ENCODE assay signal across 14 mouse cellular contexts in the genomic region with DNA sequence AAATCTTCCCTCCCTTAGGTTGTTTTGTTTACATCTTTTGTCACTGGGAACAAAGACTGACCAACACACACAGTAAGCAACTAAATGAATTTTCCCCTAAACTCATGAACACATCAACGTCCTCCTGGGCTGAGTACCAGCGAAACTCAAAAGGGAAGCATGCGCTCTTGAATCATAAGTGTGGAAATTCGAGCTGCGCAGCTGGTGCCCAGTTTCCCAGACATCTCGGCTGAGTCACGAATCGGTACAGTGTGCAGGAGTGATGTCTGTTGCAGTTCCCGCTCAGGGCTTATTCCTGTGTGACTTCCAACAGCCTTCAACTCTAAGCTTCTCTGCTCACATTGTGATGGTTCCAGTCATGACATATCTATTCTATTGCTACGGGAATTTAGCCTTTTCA.
A peak's percentile ranks its signal among the peaks of the same experiment; 100 is the strongest.
DNase-seq lines count a peak whose midpoint lies in the region; ATAC-seq and TF ChIP-seq lines count a peak whose summit lies in the region.
"Had no signal": no experiment of that assay in that cellular context is flagged by ENCODE, and none has a peak within 500 bp of the region (broad histone marks: within the 10 kb centered on the region; RNA-seq: fewer than 3 reads in every experiment).

No protein-coding gene starts in this region.

- H3K4me3 ChIP-seq in thymus, adult 2 months (ENCODE audit: control insufficient read depth, insufficient read depth, low read length), result no peak overlapping the region
- no peak overlapping the region for H3K4me3 ChIP-seq in hindbrain, embryonic 11.5 days (ENCODE audit: low read depth, low read length)
- no peak overlapping the region for H3K4me3 ChIP-seq in hindbrain, embryonic 14.5 days (replicated peaks; ENCODE audit: low read length)
- H3K4me3 ChIP-seq in forebrain, postnatal 0 days (ENCODE audit: low read depth, low read length), result no peak overlapping the region
- H3K4me3 ChIP-seq: embryonic facial prominence, embryonic 15.5 days; heart, embryonic 13.5 days; midbrain, embryonic 15.5 days had no signal

- no peaks in the 10 kb centered on the region for H3K4me1 ChIP-seq in thymus, adult 2 months (replicated peaks; ENCODE audit: control insufficient read depth, insufficient read depth, low read length)
- no peaks in the 10 kb centered on the region for H3K4me1 ChIP-seq in hindbrain, embryonic 11.5 days (replicated peaks; ENCODE audit: control insufficient read depth, insufficient read depth, low read length)
- H3K4me1 ChIP-seq in hindbrain, embryonic 14.5 days (replicated peaks; ENCODE audit: control insufficient read depth, insufficient read depth, low read length), result no peaks in the 10 kb centered on the region
- H3K4me1 ChIP-seq in forebrain, postnatal 0 days (ENCODE audit: insufficient read depth), result no peaks in the 10 kb centered on the region
- H3K4me1 ChIP-seq: heart, embryonic 13.5 days; midbrain, embryonic 15.5 days had no signal

- DNase-seq in 3134 (ENCODE audit: extremely low read depth, insufficient read length, low spot score) (peak; percentile 46), NIH3T3 (ENCODE audit: low read depth) (peak; percentile 89)
- DNase-seq in gastrocnemius, postnatal 10 days, result peak; percentile 25
- peak; percentile 31 to 77 for DNase-seq in left cerebral cortex, adult 9 months (ENCODE audit: low spot score in 2 of 2)
- DNase-seq in thymus, adult 2 months, result no peak
- DNase-seq in hindbrain, embryonic 11.5 days (ENCODE audit: low spot score), result no peak
- no peak for DNase-seq in hindbrain, embryonic 14.5 days (ENCODE audit: low spot score)
- no peak for DNase-seq in forebrain, postnatal 0 days
- DNase-seq: cerebellum, adult 9-11 months; kidney, postnatal 36 days had no signal

- no peak overlapping the region for H3K9ac ChIP-seq in hindbrain, embryonic 11.5 days (ENCODE audit: low read depth, low read length)
- no peak overlapping the region for H3K9ac ChIP-seq in hindbrain, embryonic 14.5 days
- no peak overlapping the region for H3K9ac ChIP-seq in forebrain, postnatal 0 days
- H3K9ac ChIP-seq: embryonic facial prominence, embryonic 15.5 days; heart, embryonic 13.5 days; midbrain, embryonic 15.5 days had no signal

- H3K4me2 ChIP-seq in hindbrain, embryonic 11.5 days (replicated peaks; ENCODE audit: low read depth, low read length), result no peak overlapping the region
- no peak overlapping the region for H3K4me2 ChIP-seq in hindbrain, embryonic 14.5 days (replicated peaks)
- no peak overlapping the region for H3K4me2 ChIP-seq in forebrain, postnatal 0 days (ENCODE audit: low read depth)
- H3K4me2 ChIP-seq: embryonic facial prominence, embryonic 15.5 days; heart, embryonic 13.5 days; midbrain, embryonic 15.5 days had no signal

- no peak for TF ChIP-seq CTCF in thymus, adult 2 months (IDR thresholded peaks at IDR 0.05; ENCODE audit: borderline replicate concordance, control insufficient read depth, extremely low read depth, insufficient read depth, low read length, poor library complexity)
- TF ChIP-seq CTCF in forebrain, postnatal 0 days (IDR thresholded peaks at IDR 0.05; ENCODE audit: low read depth), result no peak

- 89% methylated on average over 10 of the region's 10 CpGs for WGBS in thymus, adult 2 months
- 75% methylated on average over 10 of the region's 10 CpGs for WGBS in hindbrain, embryonic 11.5 days
- 79% methylated on average over 10 of the region's 10 CpGs for WGBS in hindbrain, embryonic 14.5 days
- 59% methylated on average over 10 of the region's 10 CpGs for WGBS in forebrain, postnatal 0 days

- no peak overlapping the region for H3K27ac ChIP-seq in thymus, adult 2 months (ENCODE audit: control insufficient read depth, insufficient read depth, low read length)
- no peak overlapping the region for H3K27ac ChIP-seq in hindbrain, embryonic 11.5 days (ENCODE audit: low read depth, low read length)
- H3K27ac ChIP-seq in hindbrain, embryonic 14.5 days, result no peak overlapping the region
- H3K27ac ChIP-seq in forebrain, postnatal 0 days (ENCODE audit: low read depth, low read length), result no peak overlapping the region
- H3K27ac ChIP-seq: embryonic facial prominence, embryonic 15.5 days; heart, embryonic 13.5 days; macrophage; midbrain, embryonic 15.5 days had no signal

- no peaks in the 10 kb centered on the region for H3K27me3 ChIP-seq in thymus, adult 2 months (ENCODE audit: control insufficient read depth, insufficient read depth, low read length)
- no peaks in the 10 kb centered on the region for H3K27me3 ChIP-seq in hindbrain, embryonic 11.5 days (ENCODE audit: control insufficient read depth, insufficient read depth, low read length)
- no peaks in the 10 kb centered on the region for H3K27me3 ChIP-seq in hindbrain, embryonic 14.5 days (ENCODE audit: control insufficient read depth, insufficient read depth, low read length)
- no peaks in the 10 kb centered on the region for H3K27me3 ChIP-seq in forebrain, postnatal 0 days (ENCODE audit: insufficient read depth, low read length)
- H3K27me3 ChIP-seq: embryonic facial prominence, embryonic 15.5 days; heart, embryonic 13.5 days; midbrain, embryonic 15.5 days had no signal

- ATAC-seq in hindbrain, embryonic 11.5 days (ENCODE audit: low FRiP score), result no peak
- no peak for ATAC-seq in hindbrain, embryonic 14.5 days (ENCODE audit: low FRiP score)
- ATAC-seq in forebrain, postnatal 0 days, result no peak
- ATAC-seq: midbrain, embryonic 15.5 days had no signal

- TF ChIP-seq POLR2A in thymus, adult 2 months (IDR thresholded peaks at IDR 0.05; ENCODE audit: control insufficient read depth, extremely low read depth, insufficient read depth, low read length, poor library complexity), result no peak

- no peaks in the 10 kb centered on the region for H3K9me3 ChIP-seq in hindbrain, embryonic 11.5 days (ENCODE audit: control insufficient read depth, low read length)
- no peaks in the 10 kb centered on the region for H3K9me3 ChIP-seq in hindbrain, embryonic 14.5 days (ENCODE audit: control insufficient read depth, low read length)
- no peaks in the 10 kb centered on the region for H3K9me3 ChIP-seq in forebrain, postnatal 0 days (ENCODE audit: low read length)
- H3K9me3 ChIP-seq: embryonic facial prominence, embryonic 15.5 days; heart, embryonic 13.5 days; midbrain, embryonic 15.5 days had no signal

- no peaks in the 10 kb centered on the region for H3K36me3 ChIP-seq in thymus, adult 2 months (ENCODE audit: control insufficient read depth, insufficient read depth, low read length)
- H3K36me3 ChIP-seq in hindbrain, embryonic 11.5 days (ENCODE audit: control insufficient read depth, insufficient read depth, low read length), result no peaks in the 10 kb centered on the region
- H3K36me3 ChIP-seq in hindbrain, embryonic 14.5 days (replicated peaks; ENCODE audit: control insufficient read depth, insufficient read depth), result no peaks in the 10 kb centered on the region
- no peaks in the 10 kb centered on the region for H3K36me3 ChIP-seq in forebrain, postnatal 0 days (ENCODE audit: insufficient read depth)
- H3K36me3 ChIP-seq: embryonic facial prominence, embryonic 15.5 days; heart, embryonic 13.5 days; midbrain, embryonic 15.5 days had no signal

Comparison
In these comparisons a context has a peak if more than half of its experiments do, and no peak if none do; other contexts are left out.
1. DNase-seq: peak in 3134 (single experiment), NIH3T3 (single experiment), gastrocnemius, postnatal 10 days (single experiment) and left cerebral cortex, adult 9 months (2 of 2); none in thymus, adult 2 months (single experiment), hindbrain, embryonic 11.5 days (single experiment), hindbrain, embryonic 14.5 days (single experiment) and forebrain, postnatal 0 days (single experiment).